Mouse (Mus musculus) stomach, postnatal 0 days (tissue): ENCODE measurements at regions not wholly inside any gene's neighbourhood (a gene's known extent, or its start where the extent isn't known, plus 50 kb on each side); places are given as distances from the start of the nearest gene placed in this dataset.

ENCODE experiments used
- CTCF ChIP-seq: IDR thresholded peaks from 2 replicates; pipeline ENCODE4 v1.5.1; 2016; ENCODE audit warnings: antibody characterized with exemption, low read depth, mild to moderate bottlenecking, moderate library complexity
- EP300 ChIP-seq: optimal IDR thresholded peaks from 2 replicates; pipeline ENCODE3; 2016; ENCODE audit warnings: antibody characterized with exemption

DNA sequence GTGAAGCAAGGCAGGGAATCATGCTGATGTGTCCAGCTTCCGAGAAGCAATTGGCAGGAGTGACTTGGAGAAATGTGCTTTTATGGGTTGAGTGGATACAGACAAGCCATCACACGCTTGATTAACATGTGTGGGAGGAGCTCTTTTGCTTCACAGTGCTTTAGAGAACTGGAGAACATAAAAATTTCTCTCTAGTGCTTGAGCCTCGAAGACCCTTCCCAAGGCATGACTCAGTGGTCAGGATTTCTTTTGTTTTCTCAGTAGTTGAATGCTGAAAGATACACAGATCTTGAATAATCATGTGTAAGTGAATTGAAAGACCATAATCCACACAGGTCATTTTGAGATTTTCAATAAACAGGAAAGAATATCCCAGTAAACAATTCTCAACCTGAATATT is 721.9 kb downstream of the Hace1 start:
- TF ChIP-seq EP300, result no peak
- TF ChIP-seq CTCF, result no peak
